Mouse (Mus musculus) left cerebral cortex, postnatal 25 days (tissue): ENCODE measurements around the gene Cald1. TPM values are rescaled to one million over a fixed set of nuclear protein-coding genes. Genes with fewer than 3 reads are reported as not detected.
A peak's percentile ranks its signal among the peaks of the same experiment; 100 is the strongest.

Source experiments
- DNase-seq, 2 experiments: peaks; one replicate each; pipeline ENCODE4 v3.0.0; 2022; ENCODE audit warnings: low spot score in 2 of 2, mixed read lengths in 1 of 2
- intact Hi-C: fragments of 180-260 bp; cut with DNase I; formaldehyde crosslinking; loops from one replicate; pipeline ENCODE4 v1.15.1; 2025
- total RNA-seq, 2 experiments: library from RNA; stranded (reverse); gene quantifications; 2 replicates each; pipeline ENCODE4 v1.2.3; 2021

Gene Cald1
- total RNA-seq, 2 experiments from 2014 or later: 18.4 to 22.0 TPM

- intact Hi-C loops: no loop called here
- no peak for DNase-seq
Measured at GRCm38 (mm10) chr6:34810651-34811050, 212.4 kb downstream of the Cald1 start.

GRCm38 (mm10) chr6:34824406-34824805 lies 226.1 kb downstream of the Cald1 start:
- intact Hi-C loops: no loop called here

More at GRCm38 (mm10) chr6:34824406-34824805, 226.1 kb downstream of the Cald1 start:
- peak; percentile 26 to 37 for DNase-seq

Other genes with a start within 250 kb of the Cald1 start
- gene Akr1b8, start 244.4 kb upstream of the Cald1 start, total RNA-seq: under 1 TPM; 0.62 to 0.69 TPM
- gene Akr1b10, start 214.3 kb upstream of the Cald1 start, total RNA-seq: 10 to 100 TPM; 19.5 to 21.0 TPM
- gene Akr1b7, start 186.2 kb upstream of the Cald1 start, total RNA-seq: not detected
- 10 to 100 TPM; 69.3 to 76.2 TPM for gene Bpgm, start 122.3 kb upstream of the Cald1 start, total RNA-seq
- 10 to 100 TPM; 15.6 to 16.7 TPM for gene Agbl3, start 181.9 kb downstream of the Cald1 start, total RNA-seq